Mouse (Mus musculus) left cerebral cortex, postnatal 14 days (tissue): ENCODE results near the gene Osm. TPM values are rescaled to one million over a fixed set of nuclear protein-coding genes. Genes with fewer than 3 reads are reported as not detected.

Source experiments
- DNase-seq, 2 experiments: peaks; one replicate each; pipeline ENCODE4 v3.0.0; 2021 to 2022; ENCODE audit warnings: low spot score in 2 of 2, mixed read lengths in 1 of 2
- intact Hi-C: fragments of 180-260 bp; cut with DNase I; formaldehyde crosslinking; loops from one replicate; pipeline ENCODE4 v1.15.1; 2025
- total RNA-seq, 2 experiments: library from RNA; stranded (reverse); gene quantifications; 2 replicates each; pipeline ENCODE4 v1.2.3; 2021

Osm gene
- total RNA-seq, 2 experiments from 2014 or later = not detected

DNA sequence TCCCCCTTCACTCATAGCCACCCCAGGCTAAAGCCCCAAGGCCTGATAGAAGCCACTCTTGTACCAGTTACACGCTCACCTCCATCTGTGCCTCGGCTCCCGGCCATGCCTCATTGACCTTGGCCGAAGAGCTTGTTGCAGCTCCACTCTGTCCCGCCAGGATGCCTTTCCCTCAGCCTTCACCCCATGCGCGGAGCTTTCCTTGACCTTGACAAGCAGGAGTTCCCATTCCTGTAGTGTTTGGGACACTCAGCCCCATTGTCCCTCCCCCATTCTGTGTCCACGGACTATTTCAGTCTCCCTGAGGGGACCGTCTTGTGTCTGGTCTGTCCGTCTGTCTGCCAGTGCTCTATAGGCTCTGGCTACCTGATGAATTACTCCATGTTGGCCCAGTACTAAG is 23.1 kb upstream of the Osm start:
- intact Hi-C loops = no loop called here
- no peak for DNase-seq

DNA sequence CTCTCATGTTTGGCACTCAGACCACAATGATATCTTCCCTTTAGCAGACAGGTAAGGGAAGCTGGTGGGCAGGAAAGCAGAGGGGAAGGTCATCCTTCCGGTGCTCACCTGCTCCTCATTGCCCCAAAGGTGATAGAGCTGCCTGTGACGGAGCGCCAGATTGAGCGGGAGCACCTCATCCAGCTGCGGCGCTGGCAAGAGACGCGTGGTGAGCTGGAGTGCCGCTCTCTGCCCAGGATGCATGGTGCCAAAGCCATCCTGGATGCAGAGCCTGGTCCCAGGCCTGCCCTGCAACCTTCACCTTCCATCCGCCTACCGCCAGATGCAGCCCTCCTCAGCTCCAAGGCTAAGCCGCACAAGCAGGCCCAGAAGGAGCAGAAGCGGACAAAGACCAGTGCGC is 21.6 kb upstream of the Osm start:
- intact Hi-C loops = no loop called here
- no peak for DNase-seq

DNA sequence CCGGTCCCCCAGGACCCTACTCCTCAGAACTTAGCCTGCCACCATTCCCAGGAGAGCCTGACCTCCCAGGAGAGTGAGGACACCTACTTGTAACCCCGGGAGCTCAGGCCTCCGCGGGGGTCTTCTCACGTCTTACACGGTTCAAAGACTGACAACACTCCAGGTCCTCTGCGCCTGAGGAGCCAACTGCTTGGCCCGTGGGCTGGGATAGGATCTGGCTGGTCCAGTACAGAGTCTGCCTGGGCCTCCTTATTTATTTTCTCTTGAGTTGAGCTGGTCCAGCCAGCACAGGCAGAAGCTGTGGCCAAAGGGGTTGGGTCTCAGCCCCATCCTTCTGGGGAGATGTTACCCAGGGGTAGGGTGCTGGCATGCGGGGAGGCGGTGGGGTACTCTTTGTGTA is 21.2 kb upstream of the Osm start:
- intact Hi-C loops = no loop called here

DNA sequence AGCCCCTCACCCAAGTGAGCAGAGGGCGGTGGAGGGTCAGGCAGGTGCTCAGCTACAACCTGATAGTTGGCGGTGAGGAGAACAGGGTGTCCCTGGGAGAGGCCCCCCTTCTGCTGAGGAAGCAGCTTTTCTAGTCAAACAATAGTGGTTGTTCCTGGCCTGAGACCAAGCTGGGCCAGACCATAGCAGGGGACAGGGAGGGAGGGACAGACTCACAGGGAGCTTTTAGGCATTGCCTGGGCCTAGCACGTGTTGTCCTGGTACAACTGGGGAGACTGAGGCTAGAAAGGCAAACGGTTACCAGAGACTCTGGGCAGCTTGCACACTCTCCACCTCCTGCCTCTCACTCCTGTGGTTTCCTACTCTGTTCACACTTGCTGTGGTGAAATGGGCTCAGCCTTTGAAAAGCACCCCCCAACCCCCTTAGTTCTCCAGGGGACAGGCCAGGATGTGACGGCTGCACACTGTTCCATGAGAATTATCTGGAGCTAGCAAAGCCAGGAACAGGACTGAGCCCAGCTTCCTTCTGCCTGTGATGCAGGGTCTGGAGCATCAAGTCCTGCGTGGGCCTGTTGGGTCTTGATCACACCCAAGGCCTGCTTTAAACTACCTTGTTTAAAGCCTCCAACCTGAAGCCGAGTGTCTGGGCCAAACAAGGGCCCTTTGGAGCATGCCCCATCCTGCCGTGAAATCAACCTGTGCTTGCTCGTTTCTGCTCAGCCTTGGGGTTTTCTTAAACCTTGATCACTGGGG is 19.8 kb upstream of the Osm start:
- peak in 1 of 2 experiments; percentile 45 for DNase-seq
- intact Hi-C loops = no loop called here

More for the DNA sequence above, 21.2 kb upstream of the Osm start:
- DNase-seq = no peak

DNA sequence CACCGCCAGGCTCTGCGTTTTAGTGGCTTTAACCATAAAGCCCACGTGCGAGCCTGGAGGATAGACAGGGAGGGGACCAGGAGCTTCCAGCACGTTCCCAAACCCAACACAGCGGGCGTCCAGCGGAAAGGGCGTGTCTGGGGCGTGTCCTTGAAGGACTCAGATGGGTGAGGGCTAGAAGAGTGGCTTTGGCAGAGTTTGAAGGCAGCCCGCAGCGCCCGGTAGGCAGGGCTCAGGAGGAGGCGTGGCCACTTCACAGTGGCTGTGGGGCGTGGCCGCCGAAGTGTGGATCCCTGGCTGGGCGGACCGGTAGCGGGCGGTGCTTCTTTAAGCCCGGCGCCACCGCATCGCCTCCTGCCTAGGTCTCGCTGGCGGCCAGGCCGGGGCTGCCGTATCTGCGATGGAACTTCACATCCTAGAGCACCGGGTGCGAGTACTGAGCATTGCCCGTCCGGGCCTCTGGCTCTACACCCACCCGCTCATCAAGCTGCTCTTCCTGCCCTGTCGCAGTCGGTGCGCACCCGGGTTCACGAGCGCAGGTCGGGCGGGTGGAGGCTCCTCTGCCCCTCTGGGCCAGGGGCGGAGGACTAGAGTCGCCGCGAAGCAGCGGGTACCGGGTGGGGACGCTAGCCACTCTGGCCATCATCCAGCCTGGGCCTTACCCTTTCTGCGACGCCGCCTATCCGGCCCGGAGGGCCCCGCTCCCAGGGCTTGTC is 18.1 kb upstream of the Osm start, which contains the start of gene Castor1:
Castor1 (plus strand) TSS at position 312 of the 716 bp plus-strand sequence.
- peak; percentile 53 to 63 for DNase-seq
- intact Hi-C loops = no loop called here

DNA sequence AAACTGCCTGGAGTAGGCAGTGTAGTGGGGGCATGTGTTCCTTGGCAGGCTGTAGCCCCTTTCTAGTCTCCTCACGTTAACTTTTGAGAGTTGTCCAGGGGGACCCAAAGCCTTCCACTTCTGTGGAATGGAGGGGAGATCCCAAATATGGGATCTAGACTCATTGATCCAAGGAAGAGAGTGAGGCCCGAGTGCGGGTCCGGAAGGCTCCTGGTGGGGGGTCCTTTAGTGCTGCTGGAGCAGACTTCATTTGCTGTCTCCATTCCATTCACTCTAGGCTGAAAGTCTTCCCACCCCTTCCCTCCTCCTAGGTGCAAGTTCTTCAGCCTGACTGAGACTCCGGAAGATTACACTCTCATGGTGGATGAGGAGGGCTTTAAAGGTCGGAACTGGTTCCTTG is 17.6 kb upstream of the Osm start:
- intact Hi-C loops = loop anchor here (1.0 kb wide), 1 partner anchor 83 kb away; the partner anchor contains the start of gene Rnf215

DNA sequence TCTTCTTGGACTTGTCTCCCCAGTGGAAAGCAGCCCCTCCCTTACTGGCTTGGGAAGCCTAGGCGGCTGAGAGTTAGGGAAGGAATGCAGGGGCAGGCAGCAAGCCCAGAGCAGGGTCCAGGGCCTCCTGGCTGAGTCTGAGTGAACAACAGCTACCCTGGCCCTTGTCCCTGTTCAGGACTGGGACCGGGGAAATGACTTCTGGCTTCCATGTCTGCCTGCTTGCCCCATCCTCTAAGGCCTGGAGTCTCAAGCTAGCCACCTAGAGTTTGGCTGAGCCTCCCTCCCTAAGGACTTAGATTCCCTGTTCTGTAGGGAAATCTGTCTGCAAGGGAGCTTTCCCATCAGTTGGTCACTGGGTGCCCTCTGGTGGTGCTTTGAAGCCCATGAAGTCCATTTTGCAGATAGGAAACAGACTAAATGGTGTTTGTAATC is 16.9 kb upstream of the Osm start:
- peak; percentile 69 to 84 for DNase-seq
- intact Hi-C loops = loop anchor here (1.0 kb wide), 1 partner anchor 84 kb away; the partner anchor contains the start of gene Rnf215

More for the DNA sequence above, 17.6 kb upstream of the Osm start:
- no peak for DNase-seq

DNA sequence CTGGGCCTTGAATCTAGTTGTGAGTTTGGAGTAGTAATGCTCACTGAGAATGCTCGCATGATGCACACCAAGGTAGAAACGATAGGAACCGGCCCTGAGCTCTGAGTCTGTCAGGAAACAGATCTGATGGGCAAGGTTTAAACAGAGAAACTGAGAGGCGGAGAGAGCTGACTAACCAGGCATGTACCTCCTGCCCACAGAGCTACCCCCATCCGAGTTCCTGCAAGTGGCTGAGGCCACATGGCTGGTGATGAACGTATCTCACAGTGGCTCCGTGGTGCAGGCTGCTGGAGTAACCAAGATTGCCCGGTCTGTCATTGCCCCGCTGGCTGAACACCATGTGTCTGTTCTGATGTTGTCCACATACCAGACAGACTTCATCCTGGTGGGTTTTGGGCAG is 16.3 kb upstream of the Osm start:
- intact Hi-C loops = loop anchor here (1.0 to 2.0 kb wide), 2 partner anchors 39 to 85 kb away; partner anchors contain the start of gene Rnf215
- no peak for DNase-seq

DNA sequence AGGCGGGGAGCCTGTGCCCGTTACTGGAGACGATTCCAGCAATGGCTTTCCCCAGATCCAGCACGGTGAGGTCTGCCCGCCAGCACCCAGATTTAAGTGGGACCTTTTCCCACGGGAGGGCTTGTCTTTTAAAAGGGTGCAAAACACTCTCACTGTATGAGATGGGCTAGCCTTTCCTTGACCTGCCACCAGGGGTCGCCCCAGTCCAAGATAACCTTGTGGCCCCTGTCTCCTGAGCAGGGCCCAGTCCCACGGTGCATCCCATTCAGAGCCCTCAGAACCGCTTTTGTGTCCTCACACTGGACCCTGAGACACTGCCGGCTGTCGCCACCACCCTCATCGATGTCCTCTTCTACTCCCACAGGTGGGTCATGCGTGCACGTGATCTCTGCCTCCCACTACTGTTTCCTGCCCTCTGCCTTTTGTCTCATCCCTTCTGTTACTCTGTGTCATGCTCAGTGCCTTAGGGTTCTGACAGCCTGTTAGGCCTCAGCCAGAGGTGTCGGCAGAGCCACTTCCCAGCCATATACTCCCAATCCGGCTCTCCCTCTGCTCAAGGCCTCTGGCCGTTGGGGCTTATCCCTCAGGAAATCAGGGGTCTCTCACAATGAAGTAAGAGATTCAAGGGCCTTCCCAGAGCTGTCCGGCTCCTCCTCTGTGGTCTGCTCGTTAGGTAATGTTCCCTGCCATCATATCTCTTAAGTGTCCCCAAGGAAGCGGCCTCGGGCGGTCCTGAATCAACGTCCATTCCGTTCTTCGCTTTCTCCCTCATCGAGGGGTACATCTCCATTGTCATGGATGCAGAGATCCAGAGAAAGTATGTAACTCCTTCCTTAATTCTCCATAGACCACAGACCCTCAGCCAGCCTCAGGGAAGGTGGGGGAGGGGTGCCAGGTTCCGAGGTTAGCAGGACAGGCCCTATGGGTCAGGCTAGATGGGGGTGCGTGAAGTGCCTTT is 15.5 kb upstream of the Osm start:
- peak; percentile 62 to 71 for DNase-seq
- intact Hi-C loops = loop anchor here (2.0 kb wide), 1 partner anchor 38 kb away; no protein-coding TSS in a partner anchor

DNA sequence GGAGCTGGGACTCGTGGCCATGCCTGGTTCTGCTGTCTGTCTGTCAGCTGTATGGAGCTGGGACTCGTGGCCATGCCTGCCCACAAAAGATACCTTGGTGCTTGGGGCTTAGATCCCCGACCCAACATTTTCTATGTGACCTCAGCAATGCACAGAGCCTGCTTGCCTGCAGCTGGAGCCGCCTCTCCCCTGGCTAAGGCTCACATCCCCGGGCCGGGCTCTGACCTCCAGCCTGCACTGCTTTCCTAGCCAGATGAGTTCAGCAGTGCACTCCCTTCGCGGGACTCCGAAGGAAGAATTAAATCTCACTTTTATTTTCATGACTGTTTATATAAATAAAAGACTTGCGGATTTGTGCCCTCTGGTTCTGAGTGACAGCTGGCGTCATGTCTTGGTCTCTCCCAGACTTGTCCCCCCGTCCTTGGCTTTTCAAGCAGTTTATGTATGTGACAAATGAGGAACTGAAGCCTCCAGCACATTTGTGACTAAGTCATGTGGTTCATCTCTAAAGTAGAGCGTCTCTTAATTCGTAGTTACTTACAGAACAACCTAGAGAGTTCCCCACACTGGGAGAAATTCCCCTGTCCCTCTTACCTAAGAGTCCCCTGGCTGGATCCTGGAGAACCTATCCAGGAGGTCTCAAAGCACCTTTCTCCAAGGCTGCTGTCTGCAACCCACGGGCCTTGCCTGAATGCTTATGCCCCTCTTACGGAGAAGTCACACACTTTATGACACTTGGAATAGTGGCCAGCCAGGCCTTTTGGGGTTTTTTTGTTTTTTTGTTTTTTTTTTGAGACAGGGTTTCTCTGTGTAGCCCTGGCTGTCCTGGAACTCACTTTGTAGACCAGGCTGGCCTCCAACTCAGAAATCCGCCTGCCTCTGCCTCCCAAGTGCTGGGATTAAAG is 13.9 kb upstream of the Osm start:
- DNase-seq = no peak
- intact Hi-C loops = no loop called here

DNA sequence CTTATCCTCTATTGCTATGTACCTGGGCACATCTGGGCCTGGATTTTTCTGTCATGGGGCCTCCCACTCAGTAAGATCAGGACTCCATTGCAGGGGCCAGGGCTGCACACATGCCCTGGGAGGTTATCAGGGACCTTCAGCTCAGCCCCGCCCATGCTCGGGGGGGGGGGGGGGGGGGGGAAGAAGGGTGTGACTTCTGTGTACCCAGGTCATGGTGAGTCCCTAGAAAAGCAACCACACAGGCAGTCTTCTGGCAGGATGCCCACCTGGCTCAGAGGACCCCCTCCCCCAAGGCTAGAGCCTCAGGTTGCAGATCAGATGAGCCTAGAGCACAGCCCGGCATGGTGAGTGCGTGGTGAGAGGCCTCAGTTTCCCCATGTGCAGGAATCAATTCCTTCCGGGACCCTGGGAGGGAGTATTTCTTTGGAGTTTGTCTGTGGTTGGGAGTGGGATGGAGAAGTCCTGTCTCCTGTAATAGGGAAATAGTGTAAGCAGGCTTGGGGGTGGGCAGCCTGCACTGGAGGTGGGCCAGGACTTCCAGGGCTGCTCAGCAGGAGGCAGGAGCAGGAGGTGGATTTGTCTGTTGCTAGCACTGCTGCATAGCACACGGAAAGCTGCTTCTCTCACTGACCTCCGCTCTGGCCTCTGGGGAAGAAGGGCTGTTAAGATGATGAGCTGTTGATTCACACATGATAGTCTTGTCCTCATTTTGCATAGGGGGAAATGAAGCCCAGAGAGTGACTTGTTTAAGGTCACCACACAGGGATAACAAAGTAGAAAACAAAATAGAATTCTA is 12.6 kb upstream of the Osm start:
- intact Hi-C loops = no loop called here
- DNase-seq = no peak

DNA sequence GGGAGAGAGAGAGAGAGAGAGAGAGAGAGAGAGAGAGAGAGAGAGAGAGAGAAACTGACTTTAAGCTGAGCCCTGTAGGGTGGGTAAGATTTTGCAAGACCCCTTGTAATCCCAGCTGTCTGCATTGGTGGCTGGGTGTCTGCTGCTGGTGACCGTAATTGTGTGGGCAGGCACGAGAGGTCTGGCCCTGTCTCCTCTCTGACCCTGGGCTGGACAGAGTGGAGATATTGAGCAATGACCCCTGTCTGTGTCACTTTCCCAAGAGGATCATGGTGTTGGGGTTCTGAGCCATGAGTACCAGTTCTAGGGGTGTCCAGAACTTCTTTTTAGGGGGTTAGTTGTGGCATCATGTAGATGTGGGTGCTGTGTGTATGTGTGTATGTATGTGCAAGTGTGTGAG is 12.0 kb upstream of the Osm start:
- DNase-seq = no peak
- intact Hi-C loops = no loop called here

DNA sequence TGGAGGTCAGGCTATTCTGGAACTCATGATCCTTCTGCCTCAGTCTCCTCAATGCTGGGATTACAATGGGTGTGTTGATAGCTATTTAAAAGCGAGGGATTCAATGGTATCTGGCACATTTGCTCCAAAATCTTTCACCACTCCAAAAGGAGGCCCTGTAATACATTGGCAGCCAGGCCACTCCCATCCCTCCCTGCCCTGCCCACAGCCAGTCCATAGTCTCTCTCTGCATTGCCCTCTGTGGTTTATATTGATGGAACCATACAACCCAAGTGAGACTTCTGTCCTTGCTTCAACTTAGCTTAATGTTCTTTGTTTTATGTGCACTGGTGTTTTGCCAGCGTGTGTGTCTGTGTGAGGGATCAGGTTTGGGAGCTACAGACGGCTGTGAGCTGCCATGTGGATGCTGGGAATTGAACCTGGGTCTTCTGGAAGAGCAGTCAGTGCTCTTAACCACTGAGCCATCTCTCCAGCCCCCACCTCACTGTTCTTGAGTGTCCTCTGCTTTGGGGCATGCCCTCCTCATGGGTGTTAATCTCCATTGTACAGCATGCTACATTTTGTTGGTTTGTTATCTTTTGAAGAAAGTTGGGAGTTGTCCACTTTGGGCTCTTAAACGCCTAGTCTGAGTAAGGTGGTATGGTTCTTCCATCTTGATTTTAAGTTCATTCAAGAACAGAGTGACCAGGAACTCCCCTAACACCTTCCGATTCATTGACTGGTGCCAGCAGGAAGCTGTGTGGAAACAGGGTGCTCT is 9.5 kb upstream of the Osm start:
- intact Hi-C loops = no loop called here

DNA sequence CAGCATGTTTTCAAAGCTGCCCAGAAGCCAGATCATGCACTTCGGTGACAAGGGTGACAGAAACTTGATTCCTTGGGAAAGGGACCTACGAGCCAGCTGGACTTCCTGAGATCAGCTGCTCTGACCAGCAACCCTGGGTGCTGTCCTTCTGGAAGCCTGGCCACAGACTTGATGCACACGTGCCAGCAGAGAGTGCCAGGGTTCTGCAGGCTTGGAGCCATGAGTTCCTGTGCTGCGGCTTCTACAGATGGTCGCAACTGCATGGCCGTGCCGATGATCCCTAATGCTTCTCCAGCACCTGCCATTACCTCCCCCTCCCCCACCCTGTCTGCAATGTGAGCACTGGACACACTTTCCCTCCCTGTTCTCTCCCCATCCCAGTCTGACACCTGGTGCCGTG is 7.8 kb upstream of the Osm start:
- intact Hi-C loops = no loop called here
- no peak for DNase-seq

More for the DNA sequence above, 9.5 kb upstream of the Osm start:
- no peak for DNase-seq

DNA sequence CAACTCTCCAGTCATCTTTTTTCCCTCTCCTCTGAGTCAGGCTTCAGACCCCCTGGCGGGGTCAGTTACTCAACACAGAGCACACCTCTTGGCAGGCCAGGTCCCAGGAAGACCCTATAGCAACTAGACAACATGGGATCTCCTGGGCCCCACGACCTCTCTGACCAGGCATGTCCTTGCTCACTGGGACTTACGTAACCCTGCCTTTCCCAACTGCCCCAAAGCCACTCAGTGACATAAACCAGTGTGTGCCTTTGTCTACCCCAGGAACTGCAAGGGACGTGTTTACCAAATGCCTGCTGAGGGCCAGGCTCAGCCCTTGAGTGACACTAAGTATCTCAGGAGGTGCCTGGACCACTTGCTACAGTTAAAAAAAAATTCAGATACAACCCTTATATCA is 6.4 kb upstream of the Osm start:
- intact Hi-C loops = no loop called here
- no peak for DNase-seq

DNA sequence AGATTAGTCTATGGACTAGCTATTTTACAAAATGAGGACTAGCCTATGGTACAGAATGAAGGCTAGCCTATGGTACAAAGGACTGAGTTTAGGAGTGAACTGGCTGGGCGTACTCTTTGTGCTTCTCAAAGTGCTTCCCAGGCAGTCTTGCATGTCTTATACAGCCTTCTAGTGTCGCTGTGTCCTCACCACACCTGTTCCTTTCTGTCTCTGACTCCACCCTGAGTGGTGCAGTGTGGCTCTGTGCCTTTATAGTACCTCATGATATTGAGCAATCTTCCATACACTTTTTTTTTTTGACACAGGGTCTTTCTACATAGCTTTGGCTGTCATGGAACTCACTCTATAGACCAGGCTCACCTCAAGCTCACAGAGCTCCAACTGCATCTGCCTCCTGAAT is 4.8 kb upstream of the Osm start:
- DNase-seq = no peak
- intact Hi-C loops = no loop called here

DNA sequence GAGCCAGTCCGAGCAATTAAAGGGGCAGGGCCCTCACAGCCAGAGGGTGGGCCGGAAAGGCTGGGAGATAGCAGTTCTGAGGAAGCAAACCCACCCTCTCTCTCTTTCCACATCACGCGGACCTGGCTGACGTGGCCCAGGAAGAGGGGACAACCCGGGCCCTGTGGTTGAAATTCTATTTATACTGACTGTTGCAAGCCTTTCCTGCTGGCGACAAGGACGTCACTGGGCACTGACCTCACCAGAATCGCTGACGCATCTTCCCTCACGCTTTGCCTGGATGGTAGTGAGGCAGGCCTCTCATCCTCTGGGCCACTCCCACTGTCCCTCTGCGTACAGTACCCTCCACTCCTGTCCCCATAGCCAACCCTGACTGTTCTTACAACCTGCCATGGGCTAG is 3.6 kb upstream of the Osm start:
- DNase-seq = no peak
- intact Hi-C loops = no loop called here
